Mouse (Mus musculus): Measurements from ENCODE around the gene G6pc3. TPM values are rescaled to one million over a fixed set of nuclear protein-coding genes. Genes with fewer than 3 reads are reported as not detected.
A peak's percentile ranks its signal among the peaks of the same experiment; 100 is the strongest.

The G6pc3 gene
- polyA plus RNA-seq, 1 experiment, result 33.0 TPM

GRCm38 (mm10) chr11:102217876-102218430 lies 28.5 kb downstream of the G6pc3 start:
- Histone ChIP-seq H3K4me3 (ENCODE audit: low read depth, low read length) (no peak overlapping the region), H3K9ac (ENCODE audit: low read depth, poor library complexity, severe bottlenecking) (0 out of 2 replicates have a peak overlapping the region, but pooled peaks have one; percentile 17), H3K9me3 (replicated peaks; ENCODE audit: control insufficient read depth, insufficient read depth, low read length, poor library complexity, severe bottlenecking) (no peaks in the 10 kb centered on the region), H3K4me1 (ENCODE audit: control insufficient read depth, insufficient read depth, low read length) (peaks cover 13% of the 10 kb centered on the region), H3K27me3 (ENCODE audit: control insufficient read depth, insufficient read depth, low read length, poor library complexity, severe bottlenecking) (no peaks in the 10 kb centered on the region), H3K36me3 (ENCODE audit: control insufficient read depth, insufficient read depth, low read length, poor library complexity, severe bottlenecking) (no peaks in the 10 kb centered on the region), H3K27ac (ENCODE audit: insufficient read depth, low read length) (no peak overlapping the region)
- TF ChIP-seq EP300 (IDR thresholded peaks at IDR 0.05; ENCODE audit: insufficient read depth, low read depth, low read length), result no peak
- no peak for TF ChIP-seq CTCF (IDR thresholded peaks at IDR 0.05; ENCODE audit: low read depth, low read length)
- no peak for TF ChIP-seq POLR2A (IDR thresholded peaks at IDR 0.05; ENCODE audit: insufficient read depth, low read length)

GRCm38 (mm10) chr11:102218783-102219182 lies 29.4 kb downstream of the G6pc3 start:
- H3K27me3 ChIP-seq (ENCODE audit: control insufficient read depth, insufficient read depth, low read length, poor library complexity, severe bottlenecking), result no peaks in the 10 kb centered on the region
- H3K9ac ChIP-seq (ENCODE audit: low read depth, poor library complexity, severe bottlenecking), result 0 out of 2 replicates have a peak overlapping the region, but pooled peaks have one; percentile 17
- H3K27ac ChIP-seq (ENCODE audit: insufficient read depth, low read length), result no peak overlapping the region
- TF ChIP-seq EP300 (IDR thresholded peaks at IDR 0.05; ENCODE audit: insufficient read depth, low read depth, low read length) (no peak), CTCF (IDR thresholded peaks at IDR 0.05; ENCODE audit: low read depth, low read length) (no peak), POLR2A (IDR thresholded peaks at IDR 0.05; ENCODE audit: insufficient read depth, low read length) (no peak)
- no peaks in the 10 kb centered on the region for H3K36me3 ChIP-seq (ENCODE audit: control insufficient read depth, insufficient read depth, low read length, poor library complexity, severe bottlenecking)
- 0 out of 2 replicates have a peak overlapping the region, but pooled peaks have one; percentile 13 for H3K4me3 ChIP-seq (ENCODE audit: low read depth, low read length)
- no peaks in the 10 kb centered on the region for H3K9me3 ChIP-seq (replicated peaks; ENCODE audit: control insufficient read depth, insufficient read depth, low read length, poor library complexity, severe bottlenecking)
- H3K4me1 ChIP-seq (ENCODE audit: control insufficient read depth, insufficient read depth, low read length), result peaks cover 13% of the 10 kb centered on the region

- Histone ChIP-seq H3K4me3 (ENCODE audit: low read depth, low read length) (no peak overlapping the region), H3K27me3 (ENCODE audit: control insufficient read depth, insufficient read depth, low read length, poor library complexity, severe bottlenecking) (no peaks in the 10 kb centered on the region), H3K4me1 (ENCODE audit: control insufficient read depth, insufficient read depth, low read length) (peaks cover 15% of the 10 kb centered on the region), H3K9ac (ENCODE audit: low read depth, poor library complexity, severe bottlenecking) (no peak overlapping the region), H3K36me3 (ENCODE audit: control insufficient read depth, insufficient read depth, low read length, poor library complexity, severe bottlenecking) (no peaks in the 10 kb centered on the region), H3K27ac (ENCODE audit: insufficient read depth, low read length) (no peak overlapping the region), H3K9me3 (replicated peaks; ENCODE audit: control insufficient read depth, insufficient read depth, low read length, poor library complexity, severe bottlenecking) (no peaks in the 10 kb centered on the region)
- TF ChIP-seq POLR2A (IDR thresholded peaks at IDR 0.05; ENCODE audit: insufficient read depth, low read length) (no peak), EP300 (IDR thresholded peaks at IDR 0.05; ENCODE audit: insufficient read depth, low read depth, low read length) (no peak), CTCF (IDR thresholded peaks at IDR 0.05; ENCODE audit: low read depth, low read length) (no peak)
These were observed 30.0 kb downstream of the G6pc3 start for GRCm38 (mm10) chr11:102219247-102219993.

- H3K27me3 ChIP-seq (ENCODE audit: control insufficient read depth, insufficient read depth, low read length, poor library complexity, severe bottlenecking), result no peaks in the 10 kb centered on the region
- H3K27ac ChIP-seq (ENCODE audit: insufficient read depth, low read length), result no peak overlapping the region
- no peaks in the 10 kb centered on the region for H3K9me3 ChIP-seq (replicated peaks; ENCODE audit: control insufficient read depth, insufficient read depth, low read length, poor library complexity, severe bottlenecking)
- TF ChIP-seq EP300 (IDR thresholded peaks at IDR 0.05; ENCODE audit: insufficient read depth, low read depth, low read length), result no peak
- TF ChIP-seq POLR2A (IDR thresholded peaks at IDR 0.05; ENCODE audit: insufficient read depth, low read length), result no peak
- no peak for TF ChIP-seq CTCF (IDR thresholded peaks at IDR 0.05; ENCODE audit: low read depth, low read length)
- H3K9ac ChIP-seq (ENCODE audit: low read depth, poor library complexity, severe bottlenecking), result no peak overlapping the region
- no peak overlapping the region for H3K4me3 ChIP-seq (ENCODE audit: low read depth, low read length)
- peaks cover 13% of the 10 kb centered on the region for H3K4me1 ChIP-seq (ENCODE audit: control insufficient read depth, insufficient read depth, low read length)
- H3K36me3 ChIP-seq (ENCODE audit: control insufficient read depth, insufficient read depth, low read length, poor library complexity, severe bottlenecking), result no peaks in the 10 kb centered on the region
These were observed 30.6 kb downstream of the G6pc3 start for GRCm38 (mm10) chr11:102219994-102220346.

- H3K36me3 ChIP-seq (ENCODE audit: control insufficient read depth, insufficient read depth, low read length, poor library complexity, severe bottlenecking), result no peaks in the 10 kb centered on the region
- H3K4me3 ChIP-seq (ENCODE audit: low read depth, low read length), result no peak overlapping the region
- no peaks in the 10 kb centered on the region for H3K9me3 ChIP-seq (replicated peaks; ENCODE audit: control insufficient read depth, insufficient read depth, low read length, poor library complexity, severe bottlenecking)
- no peak overlapping the region for H3K9ac ChIP-seq (ENCODE audit: low read depth, poor library complexity, severe bottlenecking)
- TF ChIP-seq CTCF (IDR thresholded peaks at IDR 0.05; ENCODE audit: low read depth, low read length) (no peak), POLR2A (IDR thresholded peaks at IDR 0.05; ENCODE audit: insufficient read depth, low read length) (no peak), EP300 (IDR thresholded peaks at IDR 0.05; ENCODE audit: insufficient read depth, low read depth, low read length) (no peak)
- no peaks in the 10 kb centered on the region for H3K27me3 ChIP-seq (ENCODE audit: control insufficient read depth, insufficient read depth, low read length, poor library complexity, severe bottlenecking)
- no peak overlapping the region for H3K27ac ChIP-seq (ENCODE audit: insufficient read depth, low read length)
- H3K4me1 ChIP-seq (ENCODE audit: control insufficient read depth, insufficient read depth, low read length), result peaks cover 13% of the 10 kb centered on the region
These were observed 31.0 kb downstream of the G6pc3 start for GRCm38 (mm10) chr11:102220451-102220850.

Measured in ES-Bruce4 (cell line).